Mouse (Mus musculus): ENCODE measurements around the gene Fktn. TPM values are rescaled to one million over a fixed set of nuclear protein-coding genes. Genes with fewer than 3 reads are reported as not detected.
"Not testable (repeated sequence)": the region's sequence is repeated elsewhere in the genome, so short reads cannot be mapped to it uniquely, and the experiment has no call there.

Gene Fktn
- polyA plus RNA-seq, 1 experiment from 2014 or later, result 3.4 TPM

DNA sequence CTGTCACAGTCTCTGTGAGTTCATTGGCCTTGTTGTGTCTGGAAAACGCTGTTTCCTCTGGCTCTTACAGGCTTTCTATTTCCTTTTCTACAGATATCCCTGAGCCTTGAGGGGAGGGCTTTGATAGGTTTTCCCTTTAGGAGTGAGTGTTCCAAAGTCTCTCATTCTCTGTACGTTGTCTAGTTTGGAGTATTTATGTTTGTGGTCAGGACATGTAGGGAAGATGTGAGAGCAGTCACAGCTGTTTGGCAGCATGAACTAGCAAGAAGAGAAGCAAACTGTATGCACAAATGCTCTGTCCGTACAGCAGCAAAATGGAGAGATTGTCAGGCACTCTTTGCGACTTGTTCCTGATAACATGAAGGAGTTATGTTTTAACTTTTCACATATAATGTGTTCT is 3.7 kb downstream of the Fktn start:
- H3K9me3 ChIP-seq (replicated peaks; ENCODE audit: control insufficient read depth, low read length), result no peaks in the 10 kb centered on the region
- H3K4me1 ChIP-seq (ENCODE audit: control insufficient read depth, low read depth, low read length), result peaks cover 6% of the 10 kb centered on the region
- ATAC-seq (ENCODE audit: low read depth), result no peak
- no peak overlapping the region for H3K4me2 ChIP-seq (ENCODE audit: low read depth, low read length)
- H3K9ac ChIP-seq (ENCODE audit: low read depth, low read length), result no peak overlapping the region
- no peaks in the 10 kb centered on the region for H3K27me3 ChIP-seq (ENCODE audit: control insufficient read depth, insufficient read depth, low read depth, low read length)
- H3K4me3 ChIP-seq (ENCODE audit: low read depth, low read length), result no peak overlapping the region
- no peaks in the 10 kb centered on the region for H3K36me3 ChIP-seq (ENCODE audit: control insufficient read depth, insufficient read depth)
- 61% methylated on average over 4 of the region's 4 CpGs for WGBS (ENCODE audit: insufficient replicate concordance)
- no peak overlapping the region for H3K27ac ChIP-seq (ENCODE audit: low read length)

DNA sequence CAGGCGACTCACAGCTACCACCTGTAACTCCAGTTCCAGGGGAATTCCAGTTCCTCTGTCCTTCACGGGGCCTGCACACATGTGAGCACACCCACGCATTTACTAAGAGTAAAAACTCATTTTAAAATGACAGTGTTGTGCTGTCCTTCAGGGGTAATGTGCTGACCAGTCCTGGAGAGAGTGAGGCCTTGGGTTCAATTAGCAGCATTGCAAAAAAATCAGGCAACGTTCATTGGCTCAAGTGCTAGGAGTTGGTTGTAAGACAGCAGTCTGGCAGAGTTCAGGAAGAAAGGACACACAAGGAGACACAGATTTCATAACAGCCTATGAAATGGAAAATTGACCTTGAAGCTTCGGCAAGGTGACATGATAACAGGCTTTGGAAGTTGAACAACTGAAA is 4.5 kb downstream of the Fktn start:
- Histone ChIP-seq H3K9ac (ENCODE audit: low read depth, low read length) (no peak overlapping the region), H3K36me3 (ENCODE audit: control insufficient read depth, insufficient read depth) (no peaks in the 10 kb centered on the region), H3K9me3 (replicated peaks; ENCODE audit: control insufficient read depth, low read length) (no peaks in the 10 kb centered on the region), H3K4me3 (ENCODE audit: low read depth, low read length) (no peak overlapping the region), H3K27ac (ENCODE audit: low read length) (no peak overlapping the region), H3K4me2 (ENCODE audit: low read depth, low read length) (no peak overlapping the region), H3K4me1 (ENCODE audit: control insufficient read depth, low read depth, low read length) (peaks cover 6% of the 10 kb centered on the region), H3K27me3 (ENCODE audit: control insufficient read depth, insufficient read depth, low read depth, low read length) (no peaks in the 10 kb centered on the region)
- no peak for ATAC-seq (ENCODE audit: low read depth)
- WGBS (ENCODE audit: insufficient replicate concordance), result 62% methylated on average over 5 of the region's 5 CpGs

DNA sequence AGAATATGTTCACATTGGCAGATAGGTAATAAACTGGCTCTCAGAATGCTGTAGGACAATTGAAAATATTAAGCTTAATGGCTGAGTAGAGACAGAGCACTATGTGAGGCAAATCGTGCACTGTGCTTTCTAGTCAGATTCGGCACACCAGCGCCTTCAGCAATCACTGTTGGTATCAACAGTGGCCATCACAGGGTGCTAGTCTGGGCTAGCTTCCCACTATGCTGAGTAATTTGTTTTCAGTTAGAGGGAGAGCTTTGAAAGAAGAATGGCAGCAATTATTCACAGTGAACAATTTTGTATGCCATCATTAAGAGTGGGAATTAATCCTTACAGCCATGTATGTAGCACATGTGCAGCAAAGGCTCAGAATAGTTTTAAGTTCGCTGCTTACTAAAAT is 8.7 kb downstream of the Fktn start:
- H3K4me3 ChIP-seq (ENCODE audit: low read depth, low read length), result no peak overlapping the region
- H3K4me2 ChIP-seq (ENCODE audit: low read depth, low read length), result no peak overlapping the region
- H3K27ac ChIP-seq (ENCODE audit: low read length), result no peak overlapping the region
- H3K9ac ChIP-seq (ENCODE audit: low read depth, low read length), result no peak overlapping the region
- H3K27me3 ChIP-seq (ENCODE audit: control insufficient read depth, insufficient read depth, low read depth, low read length), result no peaks in the 10 kb centered on the region
- H3K36me3 ChIP-seq (ENCODE audit: control insufficient read depth, insufficient read depth), result no peaks in the 10 kb centered on the region
- 77% methylated on average over 4 of the region's 4 CpGs for WGBS (ENCODE audit: insufficient replicate concordance)
- no peak for ATAC-seq (ENCODE audit: low read depth)
- H3K4me1 ChIP-seq (ENCODE audit: control insufficient read depth, low read depth, low read length), result no peaks in the 10 kb centered on the region
- H3K9me3 ChIP-seq (replicated peaks; ENCODE audit: control insufficient read depth, low read length), result no peaks in the 10 kb centered on the region

DNA sequence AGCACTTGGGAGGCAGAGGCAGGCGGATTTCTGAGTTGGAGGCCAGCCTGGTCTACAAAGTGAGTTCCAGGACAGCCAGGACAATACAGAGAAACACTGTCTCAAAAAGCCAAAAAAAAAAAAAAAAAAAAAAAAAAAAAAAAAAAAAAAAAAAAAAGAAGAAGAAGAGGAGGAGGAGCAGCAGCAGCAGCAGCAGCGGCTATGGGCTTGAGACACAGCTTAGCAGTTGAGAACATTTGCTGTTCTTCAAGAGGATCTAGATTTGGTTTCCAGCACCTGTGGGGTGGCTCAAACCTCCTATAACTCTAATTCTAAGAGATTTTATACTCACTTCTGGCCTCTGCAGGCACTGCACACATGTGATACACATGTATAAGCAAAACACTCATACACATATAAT is 12.3 kb downstream of the Fktn start:
- H3K4me1 ChIP-seq (ENCODE audit: control insufficient read depth, low read depth, low read length); H3K36me3 ChIP-seq (ENCODE audit: control insufficient read depth, insufficient read depth); H3K27me3 ChIP-seq (ENCODE audit: control insufficient read depth, insufficient read depth, low read depth, low read length); H3K4me2 ChIP-seq (ENCODE audit: low read depth, low read length); H3K4me3 ChIP-seq (ENCODE audit: low read depth, low read length); H3K9ac ChIP-seq (ENCODE audit: low read depth, low read length); H3K27ac ChIP-seq (ENCODE audit: low read length); H3K9me3 ChIP-seq (replicated peaks; ENCODE audit: control insufficient read depth, low read length); ATAC-seq (ENCODE audit: low read depth): not testable (repeated sequence)
- WGBS (ENCODE audit: insufficient replicate concordance), result 81% methylated on average over 2 of the region's 2 CpGs

DNA sequence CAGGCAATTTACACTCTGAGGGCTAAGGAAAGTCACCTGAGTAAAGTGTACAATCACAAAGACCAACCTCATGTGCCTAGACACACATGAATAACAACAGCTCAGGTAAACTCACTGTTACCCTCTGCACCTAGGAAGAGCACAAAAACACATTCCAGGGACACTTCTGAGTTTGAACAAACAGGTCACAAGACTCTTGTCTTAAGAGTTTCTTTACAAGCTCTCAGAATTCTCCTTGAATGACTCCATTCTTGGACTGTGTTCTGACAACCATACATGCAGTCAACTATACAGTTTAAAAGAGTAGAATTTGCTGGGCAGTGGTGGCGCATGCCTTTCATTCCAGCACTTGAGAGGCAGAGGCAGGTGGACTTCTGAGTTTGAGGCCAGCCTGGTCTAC is 14.3 kb downstream of the Fktn start:
- Histone ChIP-seq H3K9ac (ENCODE audit: low read depth, low read length) (no peak overlapping the region), H3K27me3 (ENCODE audit: control insufficient read depth, insufficient read depth, low read depth, low read length) (no peaks in the 10 kb centered on the region), H3K4me3 (ENCODE audit: low read depth, low read length) (no peak overlapping the region), H3K36me3 (ENCODE audit: control insufficient read depth, insufficient read depth) (no peaks in the 10 kb centered on the region), H3K27ac (ENCODE audit: low read length) (no peak overlapping the region), H3K9me3 (replicated peaks; ENCODE audit: control insufficient read depth, low read length) (no peaks in the 10 kb centered on the region), H3K4me1 (ENCODE audit: control insufficient read depth, low read depth, low read length) (no peaks in the 10 kb centered on the region), H3K4me2 (ENCODE audit: low read depth, low read length) (no peak overlapping the region)
- 82% methylated on average over 1 of the region's 1 CpGs for WGBS (ENCODE audit: insufficient replicate concordance)
- ATAC-seq (ENCODE audit: low read depth), result no peak

DNA sequence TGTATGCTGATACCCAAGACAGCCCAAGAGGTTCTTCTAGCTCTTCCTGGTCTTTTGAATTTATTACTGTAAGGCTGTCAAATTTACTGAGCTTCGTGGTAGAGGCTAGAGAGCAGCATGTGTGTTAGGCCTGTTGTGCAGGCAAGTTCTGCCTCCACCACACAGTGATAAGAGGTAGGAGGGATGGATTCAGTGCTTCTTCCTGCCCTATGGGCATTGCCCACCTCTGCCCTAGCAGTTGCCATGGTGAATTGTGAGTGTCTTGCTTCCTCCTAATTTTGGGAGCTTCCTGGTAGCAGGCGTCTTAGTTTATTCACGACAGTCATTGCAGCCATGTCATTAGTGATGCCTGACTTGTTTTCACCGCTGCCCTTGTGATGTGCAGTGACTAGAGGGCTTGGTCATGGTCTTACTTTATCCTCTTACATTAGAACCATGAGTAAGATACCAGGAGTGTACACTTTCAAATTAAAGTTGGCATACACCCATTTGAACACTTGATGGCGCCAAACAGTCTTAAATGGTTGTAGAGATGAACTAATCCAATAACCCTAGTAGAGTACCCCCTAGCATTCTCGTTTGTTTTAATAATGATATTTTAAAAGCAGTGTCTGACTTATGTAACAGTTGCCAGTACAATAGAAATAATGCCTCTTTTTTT is 25.3 kb downstream of the Fktn start:
- 35% methylated on average over 6 of the region's 6 CpGs for WGBS (ENCODE audit: insufficient replicate concordance)

DNA sequence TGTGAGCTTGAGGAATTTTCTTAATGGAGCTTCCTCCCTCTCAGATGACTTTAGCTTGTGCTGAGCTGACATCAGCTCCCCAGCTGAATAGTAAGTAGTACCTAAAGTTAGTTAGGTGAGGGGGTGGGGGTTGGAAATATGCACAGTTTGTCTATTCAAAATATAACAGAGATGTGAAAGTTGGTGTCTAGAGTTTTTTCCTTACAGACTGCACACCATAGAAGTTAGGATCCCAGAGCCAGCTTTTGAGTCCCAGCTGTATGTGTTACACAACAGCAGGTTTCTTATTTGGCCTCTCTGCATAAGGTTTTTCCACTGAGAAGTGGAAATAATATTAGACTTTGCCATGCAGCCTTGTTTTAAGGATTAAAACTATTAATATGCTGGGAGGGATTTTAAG is 36.0 kb downstream of the Fktn start:
- H3K36me3 ChIP-seq (ENCODE audit: control insufficient read depth, insufficient read depth), result no peaks in the 10 kb centered on the region; the same call in 1 of the 2 replicates
- ATAC-seq (ENCODE audit: low read depth), result no peak
- no peak overlapping the region for H3K9ac ChIP-seq (ENCODE audit: low read depth, low read length)
- H3K4me1 ChIP-seq (ENCODE audit: control insufficient read depth, low read depth, low read length), result no peaks in the 10 kb centered on the region
- no peak overlapping the region for H3K4me2 ChIP-seq (ENCODE audit: low read depth, low read length)
- no peak overlapping the region for H3K4me3 ChIP-seq (ENCODE audit: low read depth, low read length)
- H3K27ac ChIP-seq (ENCODE audit: low read length), result no peak overlapping the region
- H3K27me3 ChIP-seq (ENCODE audit: control insufficient read depth, insufficient read depth, low read depth, low read length), result no peaks in the 10 kb centered on the region
- H3K9me3 ChIP-seq (replicated peaks; ENCODE audit: control insufficient read depth, low read length), result no peaks in the 10 kb centered on the region

More for the DNA sequence above, 25.3 kb downstream of the Fktn start:
- Histone ChIP-seq H3K36me3 (ENCODE audit: control insufficient read depth, insufficient read depth) (no peaks in the 10 kb centered on the region), H3K9me3 (replicated peaks; ENCODE audit: control insufficient read depth, low read length) (no peaks in the 10 kb centered on the region), H3K9ac (ENCODE audit: low read depth, low read length) (no peak overlapping the region), H3K4me3 (ENCODE audit: low read depth, low read length) (no peak overlapping the region), H3K27ac (ENCODE audit: low read length) (no peak overlapping the region), H3K4me2 (ENCODE audit: low read depth, low read length) (no peak overlapping the region), H3K27me3 (ENCODE audit: control insufficient read depth, insufficient read depth, low read depth, low read length) (no peaks in the 10 kb centered on the region), H3K4me1 (ENCODE audit: control insufficient read depth, low read depth, low read length) (no peaks in the 10 kb centered on the region)
- no peak for ATAC-seq (ENCODE audit: low read depth)

DNA sequence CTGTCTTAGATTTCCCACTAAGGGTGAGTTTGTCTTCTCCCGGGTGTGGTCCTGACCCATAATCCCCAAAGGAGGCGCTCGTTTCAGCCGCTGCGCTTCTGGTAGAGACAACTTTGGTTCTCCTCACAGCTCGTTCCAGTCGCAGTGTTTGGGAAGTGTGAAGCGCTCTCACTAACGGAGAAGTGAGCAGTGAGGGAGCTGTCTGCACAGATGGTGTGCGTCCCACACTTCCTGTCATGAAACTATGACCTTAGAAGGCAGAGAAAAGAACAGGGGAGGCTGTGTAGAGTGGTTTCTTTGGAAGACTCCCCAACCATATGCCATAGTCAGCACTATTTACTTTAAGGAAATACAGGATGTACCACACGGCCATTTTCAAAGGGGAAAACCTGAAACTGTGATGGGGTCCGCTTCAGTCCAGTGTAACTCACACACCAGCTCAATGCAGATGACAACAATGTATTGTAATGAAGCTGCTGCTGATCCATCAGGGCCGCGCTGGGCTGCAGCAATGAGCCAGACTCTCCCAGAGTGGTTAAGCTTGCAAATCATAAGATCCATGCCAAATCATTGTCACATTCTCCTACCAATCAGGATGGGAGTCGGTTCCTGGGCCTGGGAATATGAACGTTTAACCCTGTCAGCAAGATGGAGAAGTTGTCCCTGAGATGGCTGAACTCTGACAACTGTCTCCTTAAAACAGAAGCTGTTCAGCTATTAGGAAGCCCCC is 36.8 kb downstream of the Fktn start:
- Histone ChIP-seq H3K4me3 (ENCODE audit: low read depth, low read length) (no peak overlapping the region), H3K36me3 (ENCODE audit: control insufficient read depth, insufficient read depth) (no peaks in the 10 kb centered on the region; the same call in 1 of the 2 replicates), H3K9me3 (replicated peaks; ENCODE audit: control insufficient read depth, low read length) (no peaks in the 10 kb centered on the region), H3K4me1 (ENCODE audit: control insufficient read depth, low read depth, low read length) (no peaks in the 10 kb centered on the region), H3K4me2 (ENCODE audit: low read depth, low read length) (no peak overlapping the region), H3K9ac (ENCODE audit: low read depth, low read length) (no peak overlapping the region), H3K27ac (ENCODE audit: low read length) (no peak overlapping the region), H3K27me3 (ENCODE audit: control insufficient read depth, insufficient read depth, low read depth, low read length) (no peaks in the 10 kb centered on the region)
- ATAC-seq (ENCODE audit: low read depth), result no peak
- 70% methylated on average over 16 of the region's 16 CpGs for WGBS (ENCODE audit: insufficient replicate concordance)

DNA sequence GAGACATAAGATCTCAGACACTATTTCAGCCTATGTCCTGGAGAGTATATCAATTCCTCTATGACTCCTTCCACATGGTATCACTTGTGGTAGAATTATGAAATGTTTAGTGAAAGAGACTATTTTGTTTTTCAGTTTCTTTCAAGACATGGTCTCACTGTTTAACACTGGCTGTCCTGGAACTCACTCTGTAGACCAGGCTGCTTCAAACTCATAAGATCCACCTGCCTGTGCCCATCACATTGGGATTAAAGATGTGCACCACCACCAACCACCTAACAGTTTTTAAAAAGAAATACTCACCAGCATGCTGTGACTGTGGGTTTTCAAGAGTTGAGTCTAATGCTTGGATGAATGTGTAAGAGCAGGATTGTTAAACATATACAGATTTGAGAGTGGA is 43.2 kb downstream of the Fktn start:
- no peaks in the 10 kb centered on the region for H3K9me3 ChIP-seq (replicated peaks; ENCODE audit: control insufficient read depth, low read length)
- H3K36me3 ChIP-seq (ENCODE audit: control insufficient read depth, insufficient read depth), result no peaks in the 10 kb centered on the region
- H3K27me3 ChIP-seq (ENCODE audit: control insufficient read depth, insufficient read depth, low read depth, low read length), result no peaks in the 10 kb centered on the region
- no peaks in the 10 kb centered on the region for H3K4me1 ChIP-seq (ENCODE audit: control insufficient read depth, low read depth, low read length)
- no peak overlapping the region for H3K4me3 ChIP-seq (ENCODE audit: low read depth, low read length)
- no peak overlapping the region for H3K27ac ChIP-seq (ENCODE audit: low read length)
- no peak for ATAC-seq (ENCODE audit: low read depth)
- H3K4me2 ChIP-seq (ENCODE audit: low read depth, low read length), result no peak overlapping the region
- H3K9ac ChIP-seq (ENCODE audit: low read depth, low read length), result no peak overlapping the region
